Mouse (Mus musculus): ENCODE results near the gene Otos.

Gene Otos

GRCm38 (mm10) chr1:92654676-92655075 lies 6.0 kb upstream of the Otos start:
- Histone ChIP-seq H3K9me3 (ENCODE audit: low read length) (no peaks in the 10 kb centered on the region), H3K4me3 (replicated peaks; ENCODE audit: low read length) (no peak overlapping the region), H3K36me3 (ENCODE audit: insufficient read depth, low read length) (no peaks in the 10 kb centered on the region), H3K27me3 (ENCODE audit: insufficient read depth, low read length) (peaks cover 34% of the 10 kb centered on the region), H3K4me1 (replicated peaks; ENCODE audit: low read depth, low read length) (no peaks in the 10 kb centered on the region)
- no peak for TF ChIP-seq POU5F1 (IDR thresholded peaks at IDR 0.05; ENCODE audit: borderline replicate concordance, low read length)
- no peak for TF ChIP-seq CTCF (conservative IDR thresholded peaks at IDR 0.05; ENCODE audit: low read length)
- TF ChIP-seq NANOG (IDR thresholded peaks at IDR 0.05; ENCODE audit: borderline replicate concordance, low read length): no peak

GRCm38 (mm10) chr1:92653179-92653578 lies 4.5 kb upstream of the Otos start:
- TF ChIP-seq NANOG (IDR thresholded peaks at IDR 0.05; ENCODE audit: borderline replicate concordance, low read length) (no peak), CTCF (conservative IDR thresholded peaks at IDR 0.05; ENCODE audit: low read length) (no peak), POU5F1 (IDR thresholded peaks at IDR 0.05; ENCODE audit: borderline replicate concordance, low read length) (no peak)

GRCm38 (mm10) chr1:92651467-92651866 lies 2.8 kb upstream of the Otos start:
- H3K4me3 ChIP-seq (replicated peaks; ENCODE audit: low read length): no peak overlapping the region
- no peaks in the 10 kb centered on the region for H3K9me3 ChIP-seq (ENCODE audit: low read length)
- TF ChIP-seq CTCF (conservative IDR thresholded peaks at IDR 0.05; ENCODE audit: low read length) (no peak), NANOG (IDR thresholded peaks at IDR 0.05; ENCODE audit: borderline replicate concordance, low read length) (no peak), POU5F1 (IDR thresholded peaks at IDR 0.05; ENCODE audit: borderline replicate concordance, low read length) (no peak)
- no peaks in the 10 kb centered on the region for H3K36me3 ChIP-seq (ENCODE audit: insufficient read depth, low read length)
- H3K4me1 ChIP-seq (replicated peaks; ENCODE audit: low read depth, low read length): peaks cover 13% of the 10 kb centered on the region
- peaks cover 28% of the 10 kb centered on the region for H3K27me3 ChIP-seq (ENCODE audit: insufficient read depth, low read length)

More at GRCm38 (mm10) chr1:92653179-92653578, 4.5 kb upstream of the Otos start:
- no peaks in the 10 kb centered on the region for H3K9me3 ChIP-seq (ENCODE audit: low read length)
- peaks cover 32% of the 10 kb centered on the region for H3K27me3 ChIP-seq (ENCODE audit: insufficient read depth, low read length)
- no peaks in the 10 kb centered on the region for H3K36me3 ChIP-seq (ENCODE audit: insufficient read depth, low read length)
- H3K4me3 ChIP-seq (replicated peaks; ENCODE audit: low read length): no peak overlapping the region
- H3K4me1 ChIP-seq (replicated peaks; ENCODE audit: low read depth, low read length): peaks cover 6% of the 10 kb centered on the region

DNA sequence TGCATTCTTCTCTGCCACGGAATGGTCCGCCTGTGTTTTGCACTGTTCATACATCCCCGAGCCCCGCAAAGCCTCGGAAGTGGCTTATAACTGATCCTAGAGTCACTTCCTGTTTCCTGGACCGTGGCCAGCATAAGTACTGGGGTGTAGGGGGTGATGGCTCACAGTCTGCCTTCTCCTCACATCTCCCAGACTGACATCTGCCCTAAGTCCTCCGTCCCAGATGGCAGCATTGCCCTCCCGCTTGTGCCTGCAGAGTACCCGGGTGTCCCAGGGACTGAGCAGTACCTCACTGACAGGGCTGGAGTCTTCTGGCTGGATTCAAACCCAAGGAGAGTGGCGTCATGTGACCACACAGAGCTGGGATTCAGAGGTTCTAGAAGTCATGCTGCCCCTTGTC lies 444 bp downstream of the Otos start:
- no peaks in the 10 kb centered on the region for H3K36me3 ChIP-seq (ENCODE audit: insufficient read depth, low read length)
- TF ChIP-seq NANOG (IDR thresholded peaks at IDR 0.05; ENCODE audit: borderline replicate concordance, low read length): no peak
- no peak for TF ChIP-seq POU5F1 (IDR thresholded peaks at IDR 0.05; ENCODE audit: borderline replicate concordance, low read length)
- no peak for TF ChIP-seq CTCF (conservative IDR thresholded peaks at IDR 0.05; ENCODE audit: low read length)

DNA sequence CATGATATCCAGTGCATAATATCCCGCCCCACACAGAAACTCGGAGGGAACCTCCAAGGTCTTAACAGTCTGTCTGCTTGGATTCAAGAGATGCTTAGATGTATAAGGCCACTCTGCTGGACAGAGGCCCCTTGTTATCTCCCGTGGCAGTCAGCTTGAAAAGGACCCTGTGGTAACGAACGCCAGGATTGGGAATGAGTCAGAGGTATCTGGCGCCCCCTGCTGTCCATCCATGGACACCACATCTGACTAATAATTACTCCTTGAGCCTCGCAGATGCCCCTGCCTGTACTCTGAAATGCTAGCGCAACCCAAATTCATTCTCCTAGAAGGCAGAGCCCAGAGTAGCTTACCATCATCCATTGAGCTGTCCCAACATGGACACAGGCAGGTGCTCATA lies 889 bp downstream of the Otos start:
- Histone ChIP-seq H3K9me3 (ENCODE audit: low read length) (no peaks in the 10 kb centered on the region), H3K4me1 (replicated peaks; ENCODE audit: low read depth, low read length) (peaks cover 13% of the 10 kb centered on the region), H3K36me3 (ENCODE audit: insufficient read depth, low read length) (no peaks in the 10 kb centered on the region), H3K27me3 (ENCODE audit: insufficient read depth, low read length) (peaks cover 31% of the 10 kb centered on the region), H3K4me3 (replicated peaks; ENCODE audit: low read length) (no peak overlapping the region)
- peak; percentile 88 for TF ChIP-seq CTCF (conservative IDR thresholded peaks at IDR 0.05; ENCODE audit: low read length)
- TF ChIP-seq POU5F1 (IDR thresholded peaks at IDR 0.05; ENCODE audit: borderline replicate concordance, low read length): no peak
- TF ChIP-seq NANOG (IDR thresholded peaks at IDR 0.05; ENCODE audit: borderline replicate concordance, low read length): no peak

More for the DNA sequence above, 444 bp downstream of the Otos start:
- Histone ChIP-seq H3K27me3 (ENCODE audit: insufficient read depth, low read length) (peaks cover 33% of the 10 kb centered on the region), H3K4me1 (replicated peaks; ENCODE audit: low read depth, low read length) (peaks cover 13% of the 10 kb centered on the region), H3K9me3 (ENCODE audit: low read length) (no peaks in the 10 kb centered on the region), H3K4me3 (replicated peaks; ENCODE audit: low read length) (no peak overlapping the region)

DNA sequence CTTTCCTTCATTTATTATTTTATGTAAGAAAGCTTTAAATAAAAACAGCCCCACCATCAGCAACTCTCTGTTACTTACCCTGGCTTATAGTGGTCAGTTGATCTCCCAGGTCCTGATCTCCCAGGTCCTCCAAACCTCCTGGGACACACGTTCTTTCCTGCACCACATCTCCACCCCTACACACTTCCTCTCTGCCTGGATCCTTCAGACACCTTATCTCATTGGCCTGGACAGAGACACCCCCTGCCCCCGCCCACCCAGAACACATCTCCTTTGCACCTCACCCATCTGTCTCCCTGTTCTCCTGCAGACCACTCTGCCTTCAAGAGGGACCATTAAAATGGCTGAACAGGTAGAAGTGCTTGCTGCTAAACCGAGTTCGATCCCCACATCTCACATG lies 1.6 kb downstream of the Otos start:
- no peaks in the 10 kb centered on the region for H3K9me3 ChIP-seq (ENCODE audit: low read length)
- no peaks in the 10 kb centered on the region for H3K36me3 ChIP-seq (ENCODE audit: insufficient read depth, low read length)
- H3K27me3 ChIP-seq (ENCODE audit: insufficient read depth, low read length): peaks cover 25% of the 10 kb centered on the region
- H3K4me1 ChIP-seq (replicated peaks; ENCODE audit: low read depth, low read length): peaks cover 18% of the 10 kb centered on the region
- H3K4me3 ChIP-seq (replicated peaks; ENCODE audit: low read length): no peak overlapping the region
- no peak for TF ChIP-seq CTCF (conservative IDR thresholded peaks at IDR 0.05; ENCODE audit: low read length)
- TF ChIP-seq POU5F1 (IDR thresholded peaks at IDR 0.05; ENCODE audit: borderline replicate concordance, low read length): no peak
- TF ChIP-seq NANOG (IDR thresholded peaks at IDR 0.05; ENCODE audit: borderline replicate concordance, low read length): no peak

DNA sequence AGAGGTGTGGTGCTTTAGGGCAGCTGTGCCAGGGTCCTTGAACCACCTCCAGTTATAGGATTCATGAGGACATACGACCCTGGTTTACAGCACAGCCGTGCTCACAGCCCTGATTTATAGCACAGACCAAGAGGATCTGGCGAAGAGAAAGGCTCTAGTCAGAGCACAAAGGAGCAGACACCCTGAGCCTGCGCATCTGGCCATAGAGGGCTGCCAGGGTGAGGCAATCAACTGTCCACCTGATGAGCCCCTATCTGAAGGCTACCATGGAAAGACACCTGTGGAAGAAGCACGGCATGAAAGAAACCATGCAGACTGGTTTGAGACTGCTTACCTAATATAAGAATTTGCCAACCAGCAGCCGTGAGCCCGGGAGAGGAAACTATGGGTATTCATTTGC lies 2.0 kb downstream of the Otos start:
- Histone ChIP-seq H3K9me3 (ENCODE audit: low read length) (no peaks in the 10 kb centered on the region), H3K4me3 (replicated peaks; ENCODE audit: low read length) (no peak overlapping the region), H3K27me3 (ENCODE audit: insufficient read depth, low read length) (peaks cover 24% of the 10 kb centered on the region), H3K4me1 (replicated peaks; ENCODE audit: low read depth, low read length) (peaks cover 19% of the 10 kb centered on the region), H3K36me3 (ENCODE audit: insufficient read depth, low read length) (no peaks in the 10 kb centered on the region)
- TF ChIP-seq NANOG (IDR thresholded peaks at IDR 0.05; ENCODE audit: borderline replicate concordance, low read length) (no peak), CTCF (conservative IDR thresholded peaks at IDR 0.05; ENCODE audit: low read length) (no peak), POU5F1 (IDR thresholded peaks at IDR 0.05; ENCODE audit: borderline replicate concordance, low read length) (no peak)

- no peaks in the 10 kb centered on the region for H3K9me3 ChIP-seq (ENCODE audit: low read length)
These were observed 2.5 kb downstream of the Otos start for GRCm38 (mm10) chr1:92646111-92646510.

DNA sequence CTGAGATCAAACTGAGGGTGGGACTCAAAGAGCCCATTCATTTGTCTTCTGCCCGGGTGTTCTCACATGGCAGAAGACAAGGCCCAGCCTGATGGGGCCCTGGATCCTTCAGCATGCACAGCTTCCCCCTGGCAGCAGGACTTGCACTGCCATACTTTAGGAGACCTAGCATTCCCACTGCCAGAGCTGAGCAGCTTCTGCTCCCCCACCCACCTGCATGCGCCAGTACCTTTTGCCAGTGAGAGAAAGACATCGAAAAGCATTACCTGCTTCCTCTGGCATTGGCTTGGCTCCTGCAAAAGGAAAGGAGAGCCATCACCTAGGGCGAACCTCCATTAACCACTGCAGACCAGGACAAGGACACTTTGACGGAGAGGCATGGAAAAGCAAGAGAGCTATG lies 3.7 kb downstream of the Otos start:
- Histone ChIP-seq H3K36me3 (ENCODE audit: insufficient read depth, low read length) (peaks cover 2% of the 10 kb centered on the region; the same call in 1 of the 2 replicates), H3K9me3 (ENCODE audit: low read length) (no peaks in the 10 kb centered on the region), H3K4me3 (replicated peaks; ENCODE audit: low read length) (no peak overlapping the region), H3K4me1 (replicated peaks; ENCODE audit: low read depth, low read length) (peaks cover 34% of the 10 kb centered on the region), H3K27me3 (ENCODE audit: insufficient read depth, low read length) (peaks cover 21% of the 10 kb centered on the region)
- TF ChIP-seq NANOG (IDR thresholded peaks at IDR 0.05; ENCODE audit: borderline replicate concordance, low read length) (no peak), POU5F1 (IDR thresholded peaks at IDR 0.05; ENCODE audit: borderline replicate concordance, low read length) (no peak), CTCF (conservative IDR thresholded peaks at IDR 0.05; ENCODE audit: low read length) (no peak)

More at GRCm38 (mm10) chr1:92646111-92646510, 2.5 kb downstream of the Otos start:
- peaks cover 24% of the 10 kb centered on the region for H3K27me3 ChIP-seq (ENCODE audit: insufficient read depth, low read length)
- no peak overlapping the region for H3K4me3 ChIP-seq (replicated peaks; ENCODE audit: low read length)
- no peak for TF ChIP-seq CTCF (conservative IDR thresholded peaks at IDR 0.05; ENCODE audit: low read length)
- no peak for TF ChIP-seq POU5F1 (IDR thresholded peaks at IDR 0.05; ENCODE audit: borderline replicate concordance, low read length)
- TF ChIP-seq NANOG (IDR thresholded peaks at IDR 0.05; ENCODE audit: borderline replicate concordance, low read length): no peak
- peaks cover 22% of the 10 kb centered on the region for H3K4me1 ChIP-seq (replicated peaks; ENCODE audit: low read depth, low read length)
- no peaks in the 10 kb centered on the region for H3K36me3 ChIP-seq (ENCODE audit: insufficient read depth, low read length)

All from E14TG2a.4 (cell line).